Mouse (Mus musculus): ENCODE data around the gene 2510002D24Rik. TPM values are rescaled to one million over a fixed set of nuclear protein-coding genes. Genes with fewer than 3 reads are reported as not detected.
A peak's percentile ranks its signal among the peaks of the same experiment; 100 is the strongest.
"Not testable (repeated sequence)": the region's sequence is repeated elsewhere in the genome, so short reads cannot be mapped to it uniquely, and the experiment has no call there.

Gene 2510002D24Rik
- polyA plus RNA-seq, 1 experiment from 2014 or later: 32.8 TPM

DNA sequence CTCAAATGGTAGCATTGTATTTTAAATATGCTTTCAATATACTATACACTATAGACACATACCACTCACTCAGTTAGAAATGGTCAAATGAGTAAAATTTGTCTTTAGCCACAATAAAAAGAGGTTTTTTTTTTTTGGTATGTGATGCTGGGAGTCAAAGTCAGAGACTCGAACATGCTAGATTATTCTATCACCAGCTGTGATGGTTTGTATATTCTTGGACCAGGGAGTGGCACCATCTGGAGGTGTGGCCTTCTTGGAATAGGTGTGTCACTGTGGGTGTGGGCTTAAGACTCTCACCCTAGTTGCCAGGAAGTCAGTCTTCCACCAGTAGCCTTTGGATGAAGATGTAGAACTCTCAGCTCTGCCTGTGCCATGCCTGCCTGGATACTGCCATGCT lies 34.1 kb downstream of the 2510002D24Rik start:
- H3K4me3 ChIP-seq; H3K27me3 ChIP-seq (replicated peaks); H3K9ac ChIP-seq; H3K27ac ChIP-seq; H3K9me3 ChIP-seq (replicated peaks): not testable (repeated sequence)
- peaks cover 48% of the 10 kb centered on the region for H3K36me3 ChIP-seq
- WGBS (ENCODE audit: insufficient replicate concordance): 67% methylated on average over 1 of the region's 1 CpGs
- peaks cover 26% of the 10 kb centered on the region for H3K4me1 ChIP-seq
- ATAC-seq: peak; percentile 64; the same call in 1 of the 2 replicates
- peak overlapping the region; percentile 29 for H3K4me2 ChIP-seq

GRCm38 (mm10) chr16:18876091-18876441 lies 39.7 kb downstream of the 2510002D24Rik start:
- peaks cover 57% of the 10 kb centered on the region for H3K36me3 ChIP-seq
- WGBS (ENCODE audit: insufficient replicate concordance): under 1% methylated on average over 17 of the region's 17 CpGs
- peaks cover 48% of the 10 kb centered on the region for H3K4me1 ChIP-seq
- no peaks in the 10 kb centered on the region for H3K27me3 ChIP-seq (replicated peaks)
- H3K9ac ChIP-seq: peak overlapping the region; percentile 92
- H3K9me3 ChIP-seq (replicated peaks): no peaks in the 10 kb centered on the region
- H3K4me3 ChIP-seq: peak overlapping the region; percentile 93
- ATAC-seq: no peak
- peak overlapping the region; percentile 96 for H3K4me2 ChIP-seq
- peak overlapping the region; percentile 98 for H3K27ac ChIP-seq

DNA sequence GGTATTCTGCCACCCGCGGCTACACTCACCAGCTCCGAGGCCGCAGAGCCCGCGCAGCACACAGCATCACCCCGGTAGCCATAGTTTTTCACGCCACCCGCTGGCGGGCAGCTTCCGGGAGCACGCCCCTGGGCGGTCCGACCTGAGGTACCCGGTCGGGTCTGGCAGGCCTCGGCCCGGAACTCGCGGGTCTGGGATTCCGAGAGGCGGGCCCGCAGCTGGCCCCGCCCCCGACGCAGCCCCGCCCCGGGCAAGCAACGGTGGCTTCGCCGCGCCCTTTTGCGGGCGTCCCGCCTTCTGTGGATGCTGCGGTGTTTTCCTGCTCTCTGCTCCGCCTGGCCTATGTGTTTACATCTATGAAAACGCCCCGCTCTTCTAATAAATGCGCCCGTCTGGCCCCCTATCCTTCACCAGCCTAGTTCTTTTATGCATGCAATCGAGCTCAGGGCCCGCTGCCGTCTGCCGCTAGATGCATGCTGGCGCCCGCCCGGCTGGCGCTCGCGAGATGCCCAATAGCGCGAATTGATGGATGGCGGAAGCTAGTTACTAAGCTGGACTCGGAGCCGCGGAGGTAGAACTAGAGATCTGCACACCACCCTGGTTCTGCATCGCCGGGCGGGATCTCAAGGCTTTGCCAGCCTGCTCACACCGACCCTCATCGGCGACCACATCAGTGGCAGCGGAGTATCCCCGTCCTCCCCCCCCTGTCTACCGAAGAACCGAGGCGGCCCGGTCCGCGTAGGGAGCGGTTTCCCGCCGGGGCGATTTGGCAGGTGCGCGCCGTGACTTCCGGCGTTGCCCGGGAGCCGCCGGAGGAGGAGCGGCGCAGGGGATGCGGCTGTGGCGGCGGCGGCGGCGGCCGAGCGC lies 40.3 kb downstream of the 2510002D24Rik start, which contains the start of the genes Mrpl40 and Hira:
Gene Mrpl40, minus strand, starts transcription at position 421 of the 867 bp plus-strand sequence.
Gene Hira, plus strand, starts transcription at position 596 of the 867 bp plus-strand sequence.
- Histone ChIP-seq H3K4me1 (peaks cover 42% of the 10 kb centered on the region), H3K4me2 (peak within 1 kb of the TSS; percentile 96), H3K27me3 (replicated peaks) (no peaks in the 10 kb centered on the region), H3K4me3 (peak within 1 kb of the TSS; percentile 93), H3K9me3 (replicated peaks) (no peaks in the 10 kb centered on the region), H3K9ac (peak within 1 kb of the TSS; percentile 92), H3K27ac (peak within 1 kb of the TSS; percentile 98), H3K36me3 (peaks cover 57% of the 10 kb centered on the region)
- WGBS (ENCODE audit: insufficient replicate concordance): under 1% methylated on average over 88 of the region's 93 CpGs
- peak; percentile 92 for ATAC-seq

DNA sequence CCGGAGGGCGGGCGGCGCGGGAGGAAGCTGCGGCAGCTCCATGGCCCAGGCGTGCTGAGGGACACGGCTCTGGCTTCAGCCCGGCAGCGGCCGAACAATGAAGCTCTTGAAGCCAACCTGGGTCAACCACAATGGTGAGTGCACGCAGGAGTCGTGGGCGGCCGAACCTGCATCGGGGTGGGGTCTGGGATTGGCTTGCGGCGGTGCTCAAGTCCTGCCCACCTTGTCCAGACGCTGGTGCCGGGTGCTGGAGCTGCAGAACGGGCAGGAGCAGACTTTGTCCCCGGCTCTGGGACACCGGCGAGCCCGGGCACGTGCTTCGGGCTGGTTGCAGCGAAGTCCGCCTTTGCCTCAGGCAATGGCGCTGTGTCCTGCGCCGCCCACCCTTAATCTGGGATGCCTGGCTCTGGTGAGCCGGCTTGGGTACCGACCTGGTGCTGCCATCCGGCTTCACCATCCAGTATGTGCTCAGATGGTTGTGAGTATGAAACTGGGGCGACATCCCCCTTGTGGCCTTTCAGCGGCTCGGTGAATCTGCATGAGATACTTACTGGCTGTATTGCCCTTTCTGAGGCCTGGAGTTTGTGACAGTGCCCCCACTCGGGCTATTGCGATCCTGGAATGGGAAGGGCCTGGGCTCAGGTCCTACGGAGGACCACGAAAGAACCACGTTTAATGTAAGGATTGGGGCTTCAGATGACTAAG lies 41.2 kb downstream of the 2510002D24Rik start:
- Histone ChIP-seq H3K4me1 (peaks cover 39% of the 10 kb centered on the region), H3K36me3 (peaks cover 55% of the 10 kb centered on the region), H3K4me3 (peak overlapping the region; percentile 93), H3K9me3 (replicated peaks) (no peaks in the 10 kb centered on the region), H3K27me3 (replicated peaks) (no peaks in the 10 kb centered on the region), H3K4me2 (peak overlapping the region; percentile 96), H3K9ac (peak overlapping the region; percentile 92), H3K27ac (peak overlapping the region; percentile 98)
- peak; percentile 11 for ATAC-seq
- 1% methylated on average over 35 of the region's 43 CpGs for WGBS (ENCODE audit: insufficient replicate concordance)

DNA sequence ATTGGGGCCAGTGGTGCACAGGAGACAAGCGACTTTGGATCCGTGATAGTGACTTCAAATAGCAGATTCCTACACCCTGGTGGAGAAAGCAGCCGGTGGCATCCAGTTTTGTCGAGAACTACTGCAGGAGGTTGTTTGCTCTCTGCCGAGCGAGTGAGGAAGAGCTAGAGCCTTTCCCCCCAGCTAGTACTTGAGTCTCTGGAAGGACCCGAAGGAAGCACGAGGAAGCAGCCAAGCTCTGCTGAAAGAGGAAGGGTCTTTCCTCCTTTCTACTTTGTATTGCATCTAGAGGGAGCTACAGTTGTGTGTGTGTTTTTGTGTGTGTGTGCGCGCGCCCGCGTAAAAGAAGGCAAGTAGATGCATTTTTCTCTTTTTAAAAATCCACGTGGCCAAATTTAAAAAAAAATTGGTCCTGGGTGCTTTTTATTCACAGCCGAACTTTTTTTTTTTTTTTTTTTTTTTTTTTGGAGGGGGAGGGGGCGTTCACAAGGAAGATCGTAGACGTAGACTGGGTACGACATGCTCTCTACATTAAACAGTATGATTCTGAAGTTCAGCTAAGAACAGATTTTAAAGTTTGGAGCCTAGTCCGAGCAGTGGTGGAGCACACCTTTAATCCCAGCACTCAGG lies 41.8 kb downstream of the 2510002D24Rik start:
- 16% methylated on average over 20 of the region's 20 CpGs for WGBS (ENCODE audit: insufficient replicate concordance)

DNA sequence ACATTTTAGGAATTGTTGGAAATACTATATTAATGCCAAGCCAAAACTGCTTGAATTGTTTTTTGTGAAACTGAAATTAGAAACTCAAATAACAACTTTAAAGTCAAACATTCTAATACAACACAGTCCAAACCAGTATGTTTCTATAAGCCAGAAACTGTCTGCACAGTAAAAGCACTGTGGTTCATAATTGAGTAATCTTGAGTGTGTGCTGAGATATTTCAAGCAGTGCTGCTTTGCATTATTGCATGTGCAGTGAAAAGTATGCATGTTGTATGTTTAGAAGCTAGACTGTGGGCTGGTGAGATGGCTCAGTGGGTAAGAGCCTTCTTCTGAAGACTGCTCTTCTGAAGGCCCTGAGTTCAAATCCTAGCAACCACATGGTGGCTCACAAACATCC lies 47.7 kb downstream of the 2510002D24Rik start:
- H3K4me1 ChIP-seq: peaks cover 39% of the 10 kb centered on the region
- no peaks in the 10 kb centered on the region for H3K27me3 ChIP-seq (replicated peaks)
- H3K9me3 ChIP-seq (replicated peaks): no peaks in the 10 kb centered on the region
- H3K27ac ChIP-seq: no peak overlapping the region
- ATAC-seq: no peak
- H3K4me2 ChIP-seq: no peak overlapping the region
- H3K36me3 ChIP-seq: peaks cover 47% of the 10 kb centered on the region
- no peak overlapping the region for H3K4me3 ChIP-seq
- no peak overlapping the region for H3K9ac ChIP-seq

More for the DNA sequence above, 41.8 kb downstream of the 2510002D24Rik start:
- Histone ChIP-seq H3K36me3 (peaks cover 53% of the 10 kb centered on the region), H3K4me1 (peaks cover 44% of the 10 kb centered on the region), H3K27ac (peak overlapping the region; percentile 98), H3K27me3 (replicated peaks) (no peaks in the 10 kb centered on the region), H3K9ac (peak overlapping the region; percentile 92), H3K4me2 (peak overlapping the region; percentile 96), H3K4me3 (peak overlapping the region; percentile 93), H3K9me3 (replicated peaks) (no peaks in the 10 kb centered on the region)
- no peak for ATAC-seq

Other genes with a start within 250 kb of the 2510002D24Rik start
- gene Tbx1, start 245.9 kb upstream of the 2510002D24Rik start, polyA plus RNA-seq (2016; fragmentation: Nextera tagmentation; extraction: Ambion mirVana): 0.08 TPM in 1 of 2 replicates, not detected in the other
- gene Gp1bb, start 214.2 kb upstream of the 2510002D24Rik start, polyA plus RNA-seq (2016; fragmentation: Nextera tagmentation; extraction: Ambion mirVana): 40.8 and 44.2 TPM in 2 replicates
- 0.31 and 0.61 TPM in 2 replicates for gene Gm49601, start 210.2 kb upstream of the 2510002D24Rik start, polyA plus RNA-seq (2016; fragmentation: Nextera tagmentation; extraction: Ambion mirVana)
- 2.6 and 2.8 TPM in 2 replicates for gene Sept5, start 206.6 kb upstream of the 2510002D24Rik start, polyA plus RNA-seq (2016; fragmentation: Nextera tagmentation; extraction: Ambion mirVana)
- 10.7 and 11.8 TPM in 2 replicates for gene Cldn5, start 59.7 kb upstream of the 2510002D24Rik start, polyA plus RNA-seq (2016; fragmentation: Nextera tagmentation; extraction: Ambion mirVana)
- 53.8 and 57.5 TPM in 2 replicates for gene Ufd1, start 24.8 kb upstream of the 2510002D24Rik start, polyA plus RNA-seq (2016; fragmentation: Nextera tagmentation; extraction: Ambion mirVana)
- 54.2 and 55.9 TPM in 2 replicates for gene Cdc45, start 24.6 kb upstream of the 2510002D24Rik start, polyA plus RNA-seq (2016; fragmentation: Nextera tagmentation; extraction: Ambion mirVana)
- gene Gm28539, start within 50 bp of the 2510002D24Rik start, polyA plus RNA-seq (2016; fragmentation: Nextera tagmentation; extraction: Ambion mirVana): not detected in 2 replicates
- 96.1 and 99.3 TPM in 2 replicates for gene Mrpl40, start 40.3 kb downstream of the 2510002D24Rik start, polyA plus RNA-seq (2016; fragmentation: Nextera tagmentation; extraction: Ambion mirVana)
- gene Hira, start 40.5 kb downstream of the 2510002D24Rik start, polyA plus RNA-seq (2016; fragmentation: Nextera tagmentation; extraction: Ambion mirVana): 13.6 and 15.2 TPM in 2 replicates

Measured in liver, embryonic 12.5 days (tissue).